Mouse (Mus musculus) midbrain, embryonic 13.5 days (tissue): Measurements from ENCODE around the gene Tll1. TPM values are rescaled to one million over a fixed set of nuclear protein-coding genes. Genes with fewer than 3 reads are reported as not detected.

Experiments
- ATAC-seq: fragments of 200-750 bp; cut with Nextera tagmentation; 2 replicates; pipeline ENCODE4 v1.8.0; 2017; ENCODE audit warnings: mild to moderate bottlenecking, moderate TSS enrichment, moderate library complexity
- H3K27ac ChIP-seq: fragments of 300-500 bp; sonication (generic); 2 replicates; pipeline ENCODE4 v1.5.1; 2015; ENCODE audit warnings: inconsistent platforms, mild to moderate bottlenecking, moderate library complexity
- H3K27me3 ChIP-seq: fragments of 300-500 bp; sonication (generic); 2 replicates; pipeline ENCODE4 v1.6.1; 2015; ENCODE audit warnings: mild to moderate bottlenecking, inconsistent platforms
- H3K36me3 ChIP-seq: fragments of 300-500 bp; sonication (generic); 2 replicates; pipeline ENCODE4 v1.6.1; 2015; ENCODE audit warnings: mild to moderate bottlenecking, inconsistent platforms
- H3K4me1 ChIP-seq: fragments of 300-500 bp; sonication (generic); replicated peaks from 2 replicates; pipeline ENCODE4 v1.6.1; 2015; ENCODE audit warnings: inconsistent platforms
- H3K4me2 ChIP-seq: fragments of 300-500 bp; sonication (generic); replicated peaks from 2 replicates; pipeline ENCODE4 v1.6.1; 2015; ENCODE audit warnings: moderate library complexity, mild to moderate bottlenecking, inconsistent platforms
- H3K4me3 ChIP-seq: fragments of 300-500 bp; sonication (generic); replicated peaks from 2 replicates; pipeline ENCODE4 v1.5.1; 2015; ENCODE audit warnings: mild to moderate bottlenecking, inconsistent platforms
- H3K9ac ChIP-seq: fragments of 300-500 bp; sonication (generic); replicated peaks from 2 replicates; pipeline ENCODE4 v1.6.1; 2015; ENCODE audit warnings: mild to moderate bottlenecking, inconsistent platforms
- H3K9me3 ChIP-seq: fragments of 300-500 bp; sonication (generic); 2 replicates; pipeline ENCODE4 v1.6.1; 2016; ENCODE audit warnings: mild to moderate bottlenecking, inconsistent platforms
- WGBS: fragments of 180-500 bp; shearing (Covaris S2); methylation state at CpG from one replicate; pipeline ENCODE4 v1.1.7; 2015; 5-methylcytosine and 5-hydroxymethylcytosine counted together
- polyA plus RNA-seq: library from polyadenylated mRNA; unstranded; fragments of >200 nt; fragmentation: Nextera tagmentation; extraction: Ambion mirVana; gene quantifications from 2 replicates; pipeline ENCODE4 v1.2.1, GENCODE M21; 2015

Tll1 gene
- polyA plus RNA-seq, result 1.9 and 3.2 TPM in 2 replicates

GRCm38 (mm10) chr8:64206024-64206385, at the start of gene Tll1:
Gene Tll1, minus strand, starts transcription at chr8:64206271.
- H3K4me3 ChIP-seq, result peak within 1 kb of the TSS; percentile 75
- ATAC-seq, result peak; percentile 59
- no peaks in the 10 kb centered on the region for H3K9me3 ChIP-seq
- peaks cover 41% of the 10 kb centered on the region for H3K27me3 ChIP-seq
- no peaks in the 10 kb centered on the region for H3K36me3 ChIP-seq
- peak within 1 kb of the TSS; percentile 77 for H3K9ac ChIP-seq
- under 1% methylated on average over 18 of the region's 18 CpGs for WGBS
- peaks cover 20% of the 10 kb centered on the region for H3K4me1 ChIP-seq
- peak within 1 kb of the TSS; percentile 35; the same call in 1 of the 2 replicates for H3K27ac ChIP-seq
- peak within 1 kb of the TSS; percentile 97 for H3K4me2 ChIP-seq

- H3K27me3 ChIP-seq, result no peaks in the 10 kb centered on the region
- no peaks in the 10 kb centered on the region for H3K36me3 ChIP-seq
- H3K9ac ChIP-seq, result no peak overlapping the region
- no peaks in the 10 kb centered on the region for H3K4me1 ChIP-seq
- H3K4me2 ChIP-seq, result no peak overlapping the region
- no peak for ATAC-seq
- no peaks in the 10 kb centered on the region for H3K9me3 ChIP-seq
- no peak overlapping the region for H3K27ac ChIP-seq
- WGBS, result 81% methylated on average over 2 of the region's 2 CpGs
- H3K4me3 ChIP-seq, result no peak overlapping the region
Measured at GRCm38 (mm10) chr8:64238645-64239044, 32.6 kb upstream of the Tll1 start.

GRCm38 (mm10) chr8:64221600-64221999, 15.5 kb upstream of the Tll1 start:
- no peaks in the 10 kb centered on the region for H3K36me3 ChIP-seq
- 82% methylated on average over 3 of the region's 3 CpGs for WGBS
- no peak for ATAC-seq

GRCm38 (mm10) chr8:64217644-64218043, 11.6 kb upstream of the Tll1 start:
- H3K4me3 ChIP-seq, result no peak overlapping the region
- 53% methylated on average over 2 of the region's 2 CpGs for WGBS
- no peaks in the 10 kb centered on the region for H3K27me3 ChIP-seq
- no peaks in the 10 kb centered on the region for H3K4me1 ChIP-seq
- H3K4me2 ChIP-seq, result no peak overlapping the region
- no peak overlapping the region for H3K9ac ChIP-seq
- no peak for ATAC-seq
- H3K27ac ChIP-seq, result no peak overlapping the region
- H3K9me3 ChIP-seq, result no peaks in the 10 kb centered on the region
- H3K36me3 ChIP-seq, result no peaks in the 10 kb centered on the region

More at GRCm38 (mm10) chr8:64221600-64221999, 15.5 kb upstream of the Tll1 start:
- no peak overlapping the region for H3K9ac ChIP-seq
- H3K9me3 ChIP-seq, result no peaks in the 10 kb centered on the region
- H3K27ac ChIP-seq, result no peak overlapping the region
- no peak overlapping the region for H3K4me3 ChIP-seq
- H3K4me1 ChIP-seq, result no peaks in the 10 kb centered on the region
- no peaks in the 10 kb centered on the region for H3K27me3 ChIP-seq
- H3K4me2 ChIP-seq, result no peak overlapping the region

GRCm38 (mm10) chr8:64216252-64216651, 10.2 kb upstream of the Tll1 start:
- Histone ChIP-seq H3K4me3 (no peak overlapping the region), H3K4me2 (no peak overlapping the region), H3K27ac (no peak overlapping the region), H3K27me3 (no peaks in the 10 kb centered on the region), H3K9ac (no peak overlapping the region), H3K9me3 (peaks cover 7% of the 10 kb centered on the region; the same call in 1 of the 2 replicates), H3K4me1 (no peaks in the 10 kb centered on the region), H3K36me3 (no peaks in the 10 kb centered on the region)
- ATAC-seq, result no peak
- WGBS, result 80% methylated on average over 1 of the region's 1 CpGs

- ATAC-seq, result no peak
- no peaks in the 10 kb centered on the region for H3K36me3 ChIP-seq
- no peak overlapping the region for H3K4me3 ChIP-seq
- 51% methylated on average over 6 of the region's 6 CpGs for WGBS
- H3K4me1 ChIP-seq, result no peaks in the 10 kb centered on the region
- no peak overlapping the region for H3K27ac ChIP-seq
- H3K4me2 ChIP-seq, result no peak overlapping the region
- H3K9me3 ChIP-seq, result peaks cover 7% of the 10 kb centered on the region; the same call in 1 of the 2 replicates
- H3K27me3 ChIP-seq, result no peaks in the 10 kb centered on the region
- H3K9ac ChIP-seq, result no peak overlapping the region
Measured at GRCm38 (mm10) chr8:64215374-64215773, 9.3 kb upstream of the Tll1 start.

GRCm38 (mm10) chr8:64214906-64215305, 8.8 kb upstream of the Tll1 start:
- Histone ChIP-seq H3K36me3 (no peaks in the 10 kb centered on the region), H3K9ac (no peak overlapping the region), H3K4me1 (no peaks in the 10 kb centered on the region), H3K9me3 (peaks cover 7% of the 10 kb centered on the region; the same call in 1 of the 2 replicates), H3K4me2 (no peak overlapping the region), H3K27me3 (no peaks in the 10 kb centered on the region), H3K4me3 (no peak overlapping the region), H3K27ac (no peak overlapping the region)
- no peak for ATAC-seq
- WGBS, result 81% methylated on average over 1 of the region's 1 CpGs

GRCm38 (mm10) chr8:64206411-64206861, 365 bp upstream of the Tll1 start:
- peaks cover 20% of the 10 kb centered on the region for H3K4me1 ChIP-seq
- H3K27ac ChIP-seq, result no peak overlapping the region
- peak overlapping the region; percentile 97 for H3K4me2 ChIP-seq
- no peaks in the 10 kb centered on the region for H3K36me3 ChIP-seq
- peak overlapping the region; percentile 77 for H3K9ac ChIP-seq
- WGBS, result under 1% methylated on average over 12 of the region's 12 CpGs
- ATAC-seq, result peak; percentile 3; the same call in 1 of the 2 replicates
- peaks cover 37% of the 10 kb centered on the region for H3K27me3 ChIP-seq
- no peaks in the 10 kb centered on the region for H3K9me3 ChIP-seq
- H3K4me3 ChIP-seq, result peak overlapping the region; percentile 75

GRCm38 (mm10) chr8:64205321-64206023, 599 bp downstream of the Tll1 start:
- Histone ChIP-seq H3K9ac (peak overlapping the region; percentile 77), H3K36me3 (no peaks in the 10 kb centered on the region), H3K9me3 (no peaks in the 10 kb centered on the region), H3K4me3 (peak overlapping the region; percentile 75), H3K4me2 (peak overlapping the region; percentile 97), H3K27me3 (peaks cover 41% of the 10 kb centered on the region), H3K4me1 (peaks cover 20% of the 10 kb centered on the region), H3K27ac (peak overlapping the region; percentile 35; the same call in 1 of the 2 replicates)
- peak; percentile 85 for ATAC-seq
- under 1% methylated on average over 60 of the region's 61 CpGs for WGBS

- H3K27me3 ChIP-seq, result peaks cover 41% of the 10 kb centered on the region
- peak overlapping the region; percentile 75 for H3K4me3 ChIP-seq
- H3K4me2 ChIP-seq, result peak overlapping the region; percentile 97
- no peaks in the 10 kb centered on the region for H3K9me3 ChIP-seq
- WGBS, result under 1% methylated on average over 19 of the region's 19 CpGs
- H3K36me3 ChIP-seq, result no peaks in the 10 kb centered on the region
- peak overlapping the region; percentile 77 for H3K9ac ChIP-seq
- peaks cover 20% of the 10 kb centered on the region for H3K4me1 ChIP-seq
- H3K27ac ChIP-seq, result no peak overlapping the region
- peak; percentile 32 for ATAC-seq
Measured at GRCm38 (mm10) chr8:64204801-64205311, 1.2 kb downstream of the Tll1 start.

- H3K4me2 ChIP-seq, result peak overlapping the region; percentile 97
- H3K36me3 ChIP-seq, result no peaks in the 10 kb centered on the region
- peak overlapping the region; percentile 75 for H3K4me3 ChIP-seq
- no peaks in the 10 kb centered on the region for H3K9me3 ChIP-seq
- peaks cover 41% of the 10 kb centered on the region for H3K27me3 ChIP-seq
- peaks cover 20% of the 10 kb centered on the region for H3K4me1 ChIP-seq
- WGBS, result 2% methylated on average over 19 of the region's 19 CpGs
- 0 out of 2 replicates have a peak overlapping the region, but pooled peaks have one; percentile 77 for H3K9ac ChIP-seq
- H3K27ac ChIP-seq, result no peak overlapping the region
- peak; percentile 75 for ATAC-seq
Measured at GRCm38 (mm10) chr8:64204167-64204566, 1.9 kb downstream of the Tll1 start.

- Histone ChIP-seq H3K4me2 (no peak overlapping the region), H3K27ac (no peak overlapping the region), H3K27me3 (peaks cover 10% of the 10 kb centered on the region), H3K4me1 (no peaks in the 10 kb centered on the region), H3K4me3 (no peak overlapping the region), H3K36me3 (no peaks in the 10 kb centered on the region), H3K9me3 (no peaks in the 10 kb centered on the region), H3K9ac (no peak overlapping the region)
- 84% methylated on average over 2 of the region's 2 CpGs for WGBS
- no peak for ATAC-seq
Measured at GRCm38 (mm10) chr8:64198326-64198725, 7.7 kb downstream of the Tll1 start.
